Mouse (Mus musculus) neural tube, embryonic 14.5 days (tissue): ENCODE measurements at regions not wholly inside any gene's neighbourhood (a gene's known extent, or its start where the extent isn't known, plus 50 kb on each side); places are given as distances from the start of the nearest gene placed in this dataset.
A peak's percentile ranks its signal among the peaks of the same experiment; 100 is the strongest.

Experiments used
- ATAC-seq: fragments of 200-750 bp; cut with Nextera tagmentation; 2 replicates; pipeline ENCODE4 v1.8.0; 2017; ENCODE audit warnings: low read depth, mild to moderate bottlenecking, moderate TSS enrichment, moderate library complexity
- H3K27ac ChIP-seq: fragments of 300-500 bp; sonication (generic); 2 replicates; pipeline ENCODE4 v1.5.1; 2014; ENCODE audit warnings: low read depth, mild to moderate bottlenecking, control low read depth, low read length, moderate library complexity, mixed read lengths
- H3K27me3 ChIP-seq: fragments of 300-500 bp; sonication (generic); 2 replicates; pipeline ENCODE4 v1.6.1; 2014; ENCODE audit warnings: low read length; ENCODE audit not compliant: control insufficient read depth, insufficient read depth
- H3K36me3 ChIP-seq: fragments of 300-500 bp; sonication (generic); 2 replicates; pipeline ENCODE4 v1.6.1; 2014; ENCODE audit warnings: low read length, mixed read lengths; ENCODE audit not compliant: control insufficient read depth, insufficient read depth
- H3K4me1 ChIP-seq: fragments of 300-500 bp; sonication (generic); 2 replicates; pipeline ENCODE4 v1.6.1; 2014; ENCODE audit warnings: low read length; ENCODE audit not compliant: control insufficient read depth, insufficient read depth
- H3K4me2 ChIP-seq: fragments of 300-500 bp; sonication (generic); 2 replicates; pipeline ENCODE4 v1.6.1; 2014; ENCODE audit warnings: mild to moderate bottlenecking, low read depth, low read length, control low read depth
- H3K4me3 ChIP-seq: fragments of 300-500 bp; sonication (generic); 2 replicates; pipeline ENCODE4 v1.5.1; 2014; ENCODE audit warnings: low read depth, low read length, control low read depth, mixed read lengths
- H3K9ac ChIP-seq: fragments of 300-500 bp; sonication (generic); replicated peaks from 2 replicates; pipeline ENCODE4 v1.6.1; 2014; ENCODE audit warnings: low read depth, mild to moderate bottlenecking, control low read depth, low read length, mixed read lengths
- H3K9me3 ChIP-seq: fragments of 300-500 bp; sonication (generic); 2 replicates; pipeline ENCODE4 v1.6.1; 2016; ENCODE audit warnings: low read length; ENCODE audit not compliant: control insufficient read depth
- WGBS: fragments of 180-500 bp; shearing (Covaris S2); extraction: QIAGEN DNeasy Blood & Tissue Kit; methylation state at CpG from one replicate; pipeline ENCODE4 v1.1.7; 2014; 5-methylcytosine and 5-hydroxymethylcytosine counted together

- Histone ChIP-seq H3K27me3 (no peaks in the 10 kb centered on the region), H3K4me3 (no peak overlapping the region), H3K4me2 (no peak overlapping the region), H3K9ac (no peak overlapping the region), H3K9me3 (no peaks in the 10 kb centered on the region), H3K36me3 (no peaks in the 10 kb centered on the region), H3K4me1 (no peaks in the 10 kb centered on the region), H3K27ac (no peak overlapping the region)
- 67% methylated on average over 2 of the region's 2 CpGs for WGBS
- no peak for ATAC-seq
Observed at GRCm38 (mm10) chr13:20733046-20733445, 60.9 kb upstream of the Aoah start.

- no peaks in the 10 kb centered on the region for H3K9me3 ChIP-seq
- H3K27ac ChIP-seq: no peak overlapping the region
- WGBS: 83% methylated on average over 3 of the region's 3 CpGs
- no peak overlapping the region for H3K4me3 ChIP-seq
- H3K27me3 ChIP-seq: no peaks in the 10 kb centered on the region
- ATAC-seq: peak; percentile 58; the same call in 1 of the 2 replicates
- H3K4me1 ChIP-seq: no peaks in the 10 kb centered on the region
- H3K9ac ChIP-seq: no peak overlapping the region
- no peaks in the 10 kb centered on the region for H3K36me3 ChIP-seq
- H3K4me2 ChIP-seq: no peak overlapping the region
Observed at GRCm38 (mm10) chr13:20734283-20734682, 59.6 kb upstream of the Aoah start.

GRCm38 (mm10) chr13:20736609-20737008 is 57.3 kb upstream of the Aoah start:
- H3K9me3 ChIP-seq: no peaks in the 10 kb centered on the region
- H3K4me3 ChIP-seq: no peak overlapping the region
- no peaks in the 10 kb centered on the region for H3K27me3 ChIP-seq
- no peaks in the 10 kb centered on the region for H3K36me3 ChIP-seq
- no peaks in the 10 kb centered on the region for H3K4me1 ChIP-seq
- no peak overlapping the region for H3K27ac ChIP-seq
- no peak overlapping the region for H3K4me2 ChIP-seq
- H3K9ac ChIP-seq: no peak overlapping the region
- ATAC-seq: no peak
